Comparison of ENCODE assay signal across 12 mouse cellular contexts in genomic region chr15:3464754-3465153, GRCm38 (mm10).
A peak's percentile ranks its signal among the peaks of the same experiment; 100 is the strongest.
DNase-seq lines count a peak whose midpoint lies in the region; ATAC-seq lines count a peak whose summit lies in the region.
"Had no signal": no experiment of that assay in that cellular context is flagged by ENCODE, and none has a peak within 500 bp of the region (broad histone marks: within the 10 kb centered on the region; RNA-seq: fewer than 3 reads in every experiment).

No protein-coding gene starts in this region.

- DNase-seq in fibroblast of lung, adult 2 months (ENCODE audit: low read depth), result peak; percentile 30
- peak; percentile 57 for DNase-seq in kidney, postnatal 10 days
- DNase-seq in left cerebral cortex, adult 11 months (ENCODE audit: low spot score), result no peak
- DNase-seq in retina, embryonic 14.5 days (ENCODE audit: low spot score), result no peak
- DNase-seq in ovary, postnatal 10 days (ENCODE audit: low spot score), result no peak
- no peak for DNase-seq in adrenal gland, postnatal 4 days (ENCODE audit: low spot score in 2 of 2)
- DNase-seq: cerebellum, postnatal 25 days; thymus, postnatal 14 days had no signal

- no peaks in the 10 kb centered on the region for H3K27me3 ChIP-seq in intestine, embryonic 15.5 days (replicated peaks)
- H3K27me3 ChIP-seq in liver, embryonic 16.5 days (ENCODE audit: control insufficient read depth, insufficient read depth, low read depth, low read length), result no peaks in the 10 kb centered on the region

- H3K9me3 ChIP-seq in intestine, embryonic 15.5 days, result no peaks in the 10 kb centered on the region
- no peaks in the 10 kb centered on the region for H3K9me3 ChIP-seq in liver, embryonic 16.5 days (replicated peaks; ENCODE audit: control insufficient read depth, low read length)

- peaks cover 5% of the 10 kb centered on the region; the same call in 1 of the 2 replicates for H3K4me1 ChIP-seq in intestine, embryonic 15.5 days (replicated peaks)
- no peaks in the 10 kb centered on the region for H3K4me1 ChIP-seq in liver, embryonic 16.5 days (ENCODE audit: control insufficient read depth, low read depth, low read length)

- H3K9ac ChIP-seq in intestine, embryonic 15.5 days, result no peak overlapping the region
- no peak overlapping the region for H3K9ac ChIP-seq in liver, embryonic 16.5 days (ENCODE audit: low read depth, low read length)
- H3K9ac ChIP-seq: lung, embryonic 14.5 days had no signal

- ATAC-seq in intestine, embryonic 15.5 days, result peak; percentile 92
- ATAC-seq in liver, embryonic 16.5 days (ENCODE audit: low read depth), result peak; percentile 94

- H3K4me2 ChIP-seq in intestine, embryonic 15.5 days (replicated peaks), result no peak overlapping the region
- peak overlapping the region; percentile 36; the same call in 1 of the 2 replicates for H3K4me2 ChIP-seq in liver, embryonic 16.5 days (ENCODE audit: low read depth, low read length)
- H3K4me2 ChIP-seq: lung, embryonic 14.5 days had no signal

- 66% methylated on average over 4 of the region's 4 CpGs for WGBS in intestine, embryonic 15.5 days
- WGBS in liver, embryonic 16.5 days (ENCODE audit: insufficient replicate concordance), result 48% methylated on average over 4 of the region's 4 CpGs

- H3K36me3 ChIP-seq in intestine, embryonic 15.5 days, result no peaks in the 10 kb centered on the region
- H3K36me3 ChIP-seq in liver, embryonic 16.5 days (ENCODE audit: control insufficient read depth, insufficient read depth), result no peaks in the 10 kb centered on the region

- no peak overlapping the region for H3K4me3 ChIP-seq in intestine, embryonic 15.5 days (replicated peaks)
- no peak overlapping the region for H3K4me3 ChIP-seq in liver, embryonic 16.5 days (ENCODE audit: low read depth, low read length)
- H3K4me3 ChIP-seq: myocyte had no signal

- H3K27ac ChIP-seq in intestine, embryonic 15.5 days, result peak overlapping the region; percentile 41
- H3K27ac ChIP-seq in liver, embryonic 16.5 days (ENCODE audit: low read length), result peak overlapping the region; percentile 78

Comparison
In these comparisons a context has a peak if more than half of its experiments do, and no peak if none do; other contexts are left out.
1. DNase-seq: peak in fibroblast of lung, adult 2 months (single experiment) and kidney, postnatal 10 days (single experiment); none in left cerebral cortex, adult 11 months (single experiment), retina, embryonic 14.5 days (single experiment), ovary, postnatal 10 days (single experiment) and adrenal gland, postnatal 4 days (0 of 2).